Mouse (Mus musculus): ENCODE results near the gene Ppp5c. TPM values are rescaled to one million over a fixed set of nuclear protein-coding genes. Genes with fewer than 3 reads are reported as not detected.
A peak's percentile ranks its signal among the peaks of the same experiment; 100 is the strongest.

Gene Ppp5c
- total RNA-seq, 2 experiments from 2014 or later: 148 to 155 TPM

DNA sequence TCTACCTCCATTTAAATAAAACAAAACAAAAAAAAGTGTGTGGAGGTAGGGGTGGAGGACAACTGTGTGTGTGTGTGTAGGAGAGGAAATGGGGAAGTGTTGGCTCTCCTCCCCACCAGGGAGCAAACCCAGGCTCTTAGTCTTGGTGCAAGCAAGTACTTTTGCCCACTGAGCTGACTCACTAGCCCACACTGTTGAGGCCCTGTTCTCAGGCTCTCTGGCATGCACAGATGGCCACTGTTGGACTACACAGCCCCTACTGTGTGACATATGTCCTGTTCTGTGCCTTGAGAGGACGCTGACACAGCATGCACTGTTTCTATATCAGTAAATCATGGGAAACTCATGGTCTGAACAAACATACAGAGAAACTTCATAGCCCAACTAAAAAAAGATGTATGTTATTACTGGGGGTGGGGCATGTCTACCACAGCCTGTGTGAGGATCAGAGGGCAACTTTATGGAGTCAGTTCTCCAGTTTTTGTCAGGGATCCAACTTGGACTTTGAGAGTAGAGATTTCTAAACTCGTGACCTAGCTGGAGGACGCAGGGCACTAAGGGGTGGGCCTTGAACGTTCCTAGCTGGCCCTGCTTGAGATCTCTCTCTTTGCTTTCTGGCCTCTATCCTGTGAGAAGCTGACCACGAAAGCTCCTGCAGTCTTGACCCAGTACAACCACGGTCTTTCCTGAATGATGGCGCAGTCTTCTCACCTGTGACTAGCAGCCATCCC lies 24.3 kb downstream of the Ppp5c start:
- no peak for TF ChIP-seq CTCF (conservative IDR thresholded peaks at IDR 0.05)
- DNase-seq (ENCODE audit: low spot score in 2 of 2): no peak
- peak overlapping the region; percentile 69 for H3K27ac ChIP-seq
- H3K4me3 ChIP-seq: no peak overlapping the region

DNA sequence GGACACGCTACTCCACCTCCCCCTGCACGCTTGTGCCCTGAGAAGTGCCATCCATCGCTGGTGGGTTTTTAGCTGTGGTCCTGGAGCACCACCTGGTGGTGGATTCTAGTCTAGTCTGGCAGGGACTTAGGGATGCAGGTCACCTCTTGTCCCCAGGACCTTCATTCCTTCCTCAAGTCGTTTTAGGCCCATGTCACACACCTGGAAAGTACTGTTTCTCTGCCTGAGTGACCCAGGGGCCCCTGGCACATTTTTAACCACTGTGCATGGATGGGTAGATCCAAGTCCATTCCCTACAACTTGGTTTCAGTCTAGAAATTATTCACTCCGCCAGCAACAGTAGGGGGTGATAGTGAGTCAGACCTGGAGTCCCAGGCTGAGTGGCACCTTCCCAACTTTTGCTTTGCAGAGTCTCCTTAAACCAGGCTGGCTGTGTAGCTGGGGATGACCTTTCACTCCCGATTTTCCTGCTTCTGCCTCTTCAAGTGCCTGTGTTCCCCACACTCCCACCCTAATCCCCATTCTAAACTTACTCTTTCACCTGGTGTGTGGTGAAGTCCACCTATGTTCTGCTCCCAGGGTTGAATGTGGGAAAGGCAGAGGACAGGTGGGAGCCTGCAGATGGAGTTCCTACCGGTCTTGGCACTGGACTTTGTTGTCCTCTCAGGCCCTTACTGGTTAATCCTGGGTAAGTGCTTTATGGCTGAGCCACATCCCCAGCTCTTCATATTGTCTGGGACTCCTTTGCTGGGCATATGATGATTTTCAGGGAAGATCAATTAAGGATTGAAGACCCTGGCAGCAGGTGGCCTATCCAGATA lies 25.1 kb downstream of the Ppp5c start:
- peak; percentile 81 to 87 for DNase-seq (ENCODE audit: low spot score in 2 of 2)
- peak; percentile 92 for TF ChIP-seq CTCF (conservative IDR thresholded peaks at IDR 0.05)
- H3K4me3 ChIP-seq: no peak overlapping the region
- H3K27ac ChIP-seq: peak overlapping the region; percentile 69

DNA sequence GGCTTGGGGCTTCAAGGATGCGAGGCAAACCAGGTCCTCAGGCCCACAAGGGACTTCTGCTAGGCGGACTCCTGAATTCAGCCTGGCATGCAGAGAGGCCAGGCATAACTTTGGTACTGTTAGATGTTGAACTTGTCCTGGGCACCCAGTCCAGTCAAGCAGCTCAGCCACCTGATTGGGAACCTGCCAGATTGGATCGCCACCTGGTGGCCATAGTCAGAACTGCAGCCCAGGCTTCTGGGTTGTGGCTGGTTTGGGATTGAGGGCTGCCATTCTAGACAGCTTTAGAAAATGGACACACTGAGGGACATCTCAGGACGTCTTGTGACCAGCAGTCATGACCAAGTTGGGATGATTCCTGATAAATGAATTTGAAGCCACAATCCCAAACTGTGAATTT lies 28.1 kb downstream of the Ppp5c start:
- H3K27ac ChIP-seq: peak overlapping the region; percentile 8; the same call in 1 of the 2 replicates
- H3K4me3 ChIP-seq: no peak overlapping the region
- TF ChIP-seq CTCF (conservative IDR thresholded peaks at IDR 0.05): peak; percentile 100
- DNase-seq (ENCODE audit: low spot score in 2 of 2): peak; percentile 80 to 95

DNA sequence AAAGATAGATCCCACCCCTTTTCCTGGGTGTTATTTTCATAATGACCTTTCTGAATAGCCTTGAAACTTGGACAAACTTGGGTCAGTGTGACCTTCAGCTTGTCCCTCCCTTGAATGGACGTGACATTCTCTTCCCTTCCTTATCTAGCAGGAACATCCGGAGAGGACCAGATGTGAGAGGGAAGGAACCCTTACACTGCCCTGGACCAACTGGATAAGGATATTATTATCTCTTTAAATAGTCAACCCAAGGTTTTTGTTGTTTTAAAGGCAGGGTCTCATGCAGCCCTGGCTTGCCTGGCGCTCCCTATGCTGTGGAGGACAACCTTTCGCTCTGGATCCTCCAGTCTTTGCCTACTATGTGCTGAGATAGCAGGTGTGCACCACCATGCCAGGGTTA lies 28.5 kb downstream of the Ppp5c start:
- Histone ChIP-seq H3K27ac (peak overlapping the region; percentile 4; the same call in 1 of the 2 replicates), H3K4me3 (no peak overlapping the region)
- TF ChIP-seq CTCF (conservative IDR thresholded peaks at IDR 0.05): no peak
- DNase-seq (ENCODE audit: low spot score in 2 of 2): no peak

DNA sequence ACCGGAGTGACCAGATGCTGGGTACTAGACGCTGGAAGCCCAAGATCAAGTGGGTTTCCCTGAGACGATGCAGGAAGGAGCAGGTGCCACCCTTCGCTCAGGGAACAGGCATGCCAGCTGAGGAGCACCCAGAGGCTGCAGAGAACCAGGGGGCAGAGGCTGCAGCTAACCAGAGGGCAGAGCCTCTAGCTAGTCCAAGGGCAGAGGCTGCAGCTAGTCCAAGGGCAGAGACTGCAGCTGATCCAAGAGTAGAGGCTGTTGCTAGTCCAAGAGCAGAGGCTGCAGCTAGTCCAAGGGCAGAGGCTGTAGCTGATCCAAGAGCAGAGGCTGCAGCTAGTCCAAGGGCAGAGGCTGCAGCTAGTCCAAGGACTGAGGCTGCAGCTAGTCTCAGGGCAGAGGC lies 32.4 kb downstream of the Ppp5c start:
- Histone ChIP-seq H3K27ac (no peak overlapping the region), H3K4me3 (no peak overlapping the region)
- no peak for TF ChIP-seq CTCF (conservative IDR thresholded peaks at IDR 0.05)
- no peak for DNase-seq (ENCODE audit: low spot score in 2 of 2)

DNA sequence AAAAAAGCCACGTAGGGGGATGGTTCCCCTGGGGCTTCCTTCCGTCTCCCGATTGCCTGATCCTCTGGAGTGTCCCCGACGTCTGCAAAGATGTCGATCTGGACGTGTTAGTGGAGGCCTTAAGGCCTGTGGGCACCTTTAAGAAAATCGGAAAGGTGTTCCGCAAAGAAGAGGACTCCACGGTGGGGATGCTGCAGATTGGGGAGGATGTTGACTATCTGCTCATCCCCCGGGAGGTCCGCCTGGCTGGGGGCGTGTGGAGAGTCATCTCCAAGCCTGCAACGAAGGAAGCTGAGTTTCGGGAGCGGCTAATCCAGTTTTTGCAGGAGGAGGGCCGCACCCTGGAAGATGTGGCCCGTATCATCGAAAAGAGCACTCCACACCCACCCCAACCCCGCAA lies 33.3 kb downstream of the Ppp5c start:
- Histone ChIP-seq H3K4me3 (peak overlapping the region; percentile 38), H3K27ac (peak overlapping the region; percentile 55; the same call in 1 of the 2 replicates)
- TF ChIP-seq CTCF (conservative IDR thresholded peaks at IDR 0.05): no peak
- DNase-seq (ENCODE audit: low spot score in 2 of 2): no peak

DNA sequence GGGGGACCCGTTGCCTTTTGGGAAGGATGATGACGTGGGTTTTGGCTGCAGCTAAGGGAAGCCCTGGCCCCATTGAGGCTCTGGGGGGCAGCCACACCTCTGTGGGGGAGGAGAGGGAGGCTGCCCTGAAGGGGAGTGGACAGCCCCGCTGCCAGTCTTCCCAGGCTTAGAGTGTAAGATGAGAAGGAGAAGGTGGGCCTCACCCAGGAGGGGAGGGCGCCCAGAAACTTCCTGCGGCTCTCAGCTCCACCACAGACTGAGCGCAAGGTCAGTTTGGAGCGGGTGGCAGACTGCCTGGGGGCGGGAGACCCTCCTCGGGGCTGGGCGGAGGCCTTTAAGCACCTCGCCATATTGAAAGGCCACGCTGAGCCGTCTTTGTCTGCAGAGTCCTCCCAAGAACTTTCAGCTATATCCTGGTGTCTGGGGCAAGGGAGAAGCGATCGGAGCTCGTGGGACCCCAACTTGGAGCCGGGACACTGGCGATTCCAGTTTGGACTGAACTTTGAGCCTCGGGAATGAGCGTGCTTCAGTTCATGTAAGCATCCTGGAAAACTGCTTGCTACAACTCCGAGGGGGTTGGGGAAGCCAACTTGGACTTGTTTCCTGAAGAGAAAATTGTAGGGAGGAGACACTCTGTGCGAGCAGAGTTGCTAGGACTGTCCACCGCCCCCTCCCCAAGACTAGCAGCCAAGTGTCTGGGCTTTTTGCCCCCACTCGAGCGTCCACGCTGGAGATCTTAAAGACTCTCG lies 33.9 kb downstream of the Ppp5c start:
- H3K4me3 ChIP-seq: peak overlapping the region; percentile 38
- DNase-seq (ENCODE audit: low spot score in 2 of 2): peak in 1 of 2 experiments; percentile 46
- H3K27ac ChIP-seq: peak overlapping the region; percentile 55; the same call in 1 of the 2 replicates
- TF ChIP-seq CTCF (conservative IDR thresholded peaks at IDR 0.05): no peak

DNA sequence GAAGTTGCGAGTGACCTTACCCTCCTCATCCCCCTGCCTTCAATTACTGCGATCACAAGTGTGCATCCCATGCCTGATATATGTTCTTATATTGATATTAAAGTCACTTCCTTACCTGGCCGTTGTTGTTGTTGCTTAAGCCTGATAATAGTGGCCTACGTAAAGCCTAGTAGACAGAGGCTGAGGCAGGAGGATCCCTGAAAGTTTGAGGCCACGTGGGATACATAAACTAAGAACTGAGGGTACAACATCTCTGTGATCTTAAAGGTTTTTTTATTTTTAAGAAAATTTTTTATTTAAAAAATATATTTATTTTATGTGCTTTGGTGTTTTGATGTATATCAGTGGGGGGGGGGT lies 35.3 kb downstream of the Ppp5c start, which contains the start of gene Ccdc8:
Ccdc8 (plus strand) TSS at position 258 of the 357 bp plus-strand sequence.
- peak within 1 kb of the TSS; percentile 38; the same call in 1 of the 2 replicates for H3K4me3 ChIP-seq

DNA sequence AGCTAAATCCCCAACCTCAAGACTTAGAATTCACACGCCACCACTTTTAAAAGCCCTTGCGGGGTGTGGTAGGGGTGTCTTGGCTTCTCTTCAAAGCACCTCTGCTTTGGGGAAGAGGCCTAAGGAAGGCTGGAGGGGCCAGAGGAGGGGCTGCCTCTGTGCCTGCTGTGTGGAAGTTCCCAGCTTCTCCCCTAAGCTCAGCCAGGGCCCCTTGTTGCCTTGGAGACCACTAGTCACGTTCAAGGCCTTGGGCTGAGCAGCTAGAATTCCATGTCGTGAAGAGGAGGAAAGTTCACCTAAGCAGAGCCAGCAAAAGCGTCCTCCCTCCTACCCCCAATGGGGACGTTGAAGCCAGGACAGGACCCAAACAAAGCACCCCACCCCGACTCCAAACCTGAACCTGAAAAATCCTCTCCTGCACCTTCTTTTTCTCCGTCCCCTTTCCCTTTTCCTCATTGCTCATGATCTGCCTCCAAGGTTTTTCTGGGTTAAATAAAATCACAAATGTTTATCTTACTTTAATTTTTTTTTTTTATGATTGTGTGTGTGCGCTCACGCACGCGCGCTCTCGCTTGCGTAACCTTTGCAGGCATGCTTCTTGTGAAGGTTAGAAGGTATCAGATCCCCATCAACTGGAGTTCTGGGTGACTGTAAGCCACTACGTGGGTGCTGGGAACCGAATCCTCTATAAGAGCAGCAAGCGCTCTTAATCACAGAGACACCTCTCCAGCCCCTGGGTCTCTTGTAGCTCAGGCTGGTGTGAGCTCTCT lies 35.9 kb downstream of the Ppp5c start:
- Histone ChIP-seq H3K27ac (no peak overlapping the region), H3K4me3 (no peak overlapping the region)
- DNase-seq (ENCODE audit: low spot score in 2 of 2): no peak
- TF ChIP-seq CTCF (conservative IDR thresholded peaks at IDR 0.05): no peak

More for the DNA sequence above, 35.3 kb downstream of the Ppp5c start, which contains the start of gene Ccdc8:
- TF ChIP-seq CTCF (conservative IDR thresholded peaks at IDR 0.05): no peak
- DNase-seq (ENCODE audit: low spot score in 2 of 2): no peak
- no peak within 1 kb of the TSS for H3K27ac ChIP-seq

DNA sequence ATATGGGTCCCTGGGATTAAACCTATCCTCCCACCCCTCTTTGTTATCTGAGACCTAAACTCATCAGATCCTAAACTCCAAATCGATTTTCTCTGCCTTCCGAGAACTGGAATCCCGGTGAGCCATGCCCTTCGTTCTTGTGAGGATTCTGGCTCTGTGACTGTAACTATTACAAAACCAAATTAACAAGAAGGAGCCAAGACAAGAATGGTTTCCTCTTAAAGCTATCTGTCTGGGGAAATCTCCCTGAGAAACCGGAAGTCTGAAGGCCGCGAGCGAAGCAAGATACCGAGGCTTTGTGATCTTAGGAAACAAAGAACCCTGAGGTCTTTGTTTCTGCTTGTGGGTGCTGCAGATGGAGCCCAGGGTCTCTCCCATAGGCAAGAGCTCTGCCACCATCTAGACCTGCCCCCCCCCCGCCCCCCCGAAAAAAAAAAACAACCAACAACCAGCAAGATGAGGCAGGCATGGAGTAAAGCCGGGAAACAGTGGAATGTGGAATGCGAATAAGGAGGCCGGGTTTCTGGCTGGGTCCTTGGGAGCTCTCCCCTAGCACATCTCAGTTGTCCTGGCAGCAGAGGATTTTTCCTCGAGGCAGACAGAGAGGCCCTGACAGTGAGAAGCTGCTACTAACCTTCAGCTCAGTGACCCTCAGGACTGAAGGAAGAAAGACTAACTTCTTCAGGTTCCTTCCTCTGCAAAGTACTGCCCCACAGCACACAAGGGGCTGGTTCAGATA lies 37.5 kb downstream of the Ppp5c start:
- no peak for TF ChIP-seq CTCF (conservative IDR thresholded peaks at IDR 0.05)
- H3K27ac ChIP-seq: peak overlapping the region; percentile 46; the same call in 1 of the 2 replicates
- DNase-seq (ENCODE audit: low spot score in 2 of 2): no peak
- H3K4me3 ChIP-seq: no peak overlapping the region

DNA sequence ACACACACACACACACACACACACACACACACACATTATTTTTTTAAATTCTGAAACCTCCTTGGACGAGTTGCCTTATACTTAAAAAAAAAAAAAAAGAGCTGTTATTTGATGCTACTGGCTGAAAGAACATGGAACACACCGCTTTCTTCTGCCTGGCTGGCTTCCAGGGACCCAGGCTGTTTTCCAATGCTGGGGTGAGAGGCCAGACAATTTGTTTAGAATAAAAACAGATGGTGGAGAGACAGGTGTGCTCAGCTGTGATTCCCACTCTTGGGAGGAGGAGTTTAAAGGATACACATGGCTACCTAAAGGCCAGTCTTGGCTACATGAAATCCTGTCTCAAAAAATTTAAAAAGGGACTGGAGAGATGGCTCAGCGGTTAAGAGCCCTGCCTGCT lies 39.3 kb downstream of the Ppp5c start:
- no peak for DNase-seq (ENCODE audit: low spot score in 2 of 2)
- Histone ChIP-seq H3K27ac (no peak overlapping the region), H3K4me3 (no peak overlapping the region)
- no peak for TF ChIP-seq CTCF (conservative IDR thresholded peaks at IDR 0.05)
